Mouse (Mus musculus): Measurements from ENCODE around the gene Gm5724.
A peak's percentile ranks its signal among the peaks of the same experiment; 100 is the strongest.

Gene Gm5724

DNA sequence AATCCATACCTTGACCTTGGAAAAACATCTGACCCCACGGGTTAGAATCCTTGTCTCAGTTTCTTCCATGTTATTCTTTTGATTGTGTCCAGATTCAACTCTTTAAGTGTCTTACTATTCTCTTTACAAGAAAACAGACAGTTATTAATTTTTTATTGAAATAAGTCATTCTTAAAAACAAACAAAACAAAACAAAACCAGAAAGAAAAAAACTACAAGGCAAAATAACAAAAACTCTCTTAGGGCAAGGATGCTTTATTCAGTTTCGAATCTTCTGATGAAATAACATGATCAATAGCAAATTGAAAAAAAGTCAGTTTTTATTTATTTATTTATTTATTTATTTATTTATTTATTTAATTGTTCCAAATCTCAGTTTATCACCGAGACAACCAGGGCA is at the start of gene Gm5724:
Gm5724 (minus strand) TSS at position 101 of the 400 bp plus-strand sequence.
- DNase-seq (ENCODE audit: low read depth, low spot score): no peak

DNA sequence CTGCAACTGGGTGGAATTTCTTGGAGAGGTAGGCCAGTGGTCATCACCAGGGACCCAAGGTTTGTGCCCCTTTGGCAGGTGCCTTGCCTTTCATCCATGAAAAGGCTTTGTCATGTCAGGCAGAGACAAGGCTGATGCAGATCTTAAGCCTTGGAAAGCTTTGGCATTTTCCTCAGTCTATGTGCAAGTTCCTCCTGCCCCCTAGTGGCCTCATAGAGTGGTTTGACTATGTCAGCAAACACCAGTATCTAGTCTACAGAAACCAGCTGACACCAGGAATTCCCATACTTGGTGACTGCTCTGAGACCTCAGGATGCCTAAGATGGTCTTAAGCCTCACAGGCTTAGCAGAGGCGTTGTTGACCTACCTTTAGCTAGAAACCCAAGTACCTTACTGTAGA is 24.2 kb upstream of the Gm5724 start:
- peak; percentile 84 for DNase-seq (ENCODE audit: low read depth, low spot score)

DNA sequence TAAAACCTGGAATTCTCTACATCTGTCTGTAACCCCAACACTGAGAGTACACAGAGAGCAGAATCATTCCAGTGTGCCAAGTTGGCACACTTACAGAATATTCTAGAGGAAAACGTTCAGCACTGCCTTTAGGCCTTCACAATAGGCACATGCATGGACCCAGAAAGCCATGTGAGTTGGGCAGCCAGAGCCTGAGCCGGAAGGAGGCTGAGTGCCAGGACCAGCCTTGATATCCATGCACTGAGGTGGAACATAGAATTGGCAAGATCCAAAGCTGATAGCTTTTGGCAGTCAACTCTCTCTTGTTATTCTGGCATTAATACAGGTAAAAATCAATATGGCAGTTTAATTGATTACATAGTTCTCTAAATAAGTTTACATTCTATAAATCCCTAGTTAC is 866 bp upstream of the Gm5724 start:
- no peak for DNase-seq (ENCODE audit: low read depth, low spot score)

DNA sequence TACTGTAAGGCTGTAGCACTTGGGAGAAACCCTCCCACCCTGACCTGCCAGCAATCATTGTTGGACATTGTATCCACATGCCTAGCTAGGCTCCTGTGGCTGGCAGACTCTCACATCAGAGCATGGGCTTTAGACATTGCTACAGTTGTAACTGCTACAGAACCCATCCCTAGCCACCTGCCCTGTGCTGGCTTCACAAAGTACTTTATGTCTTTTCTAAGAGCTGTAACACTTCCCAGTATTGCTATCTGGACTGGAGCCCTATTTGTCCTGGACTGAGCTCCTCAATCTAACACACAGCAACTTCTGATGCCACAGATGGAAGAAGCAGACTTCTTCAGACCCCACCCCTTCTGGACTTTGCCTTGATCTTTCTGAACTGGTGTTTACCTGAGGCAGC is 82.4 kb downstream of the Gm5724 start:
- DNase-seq (ENCODE audit: low read depth, low spot score): no peak

DNA sequence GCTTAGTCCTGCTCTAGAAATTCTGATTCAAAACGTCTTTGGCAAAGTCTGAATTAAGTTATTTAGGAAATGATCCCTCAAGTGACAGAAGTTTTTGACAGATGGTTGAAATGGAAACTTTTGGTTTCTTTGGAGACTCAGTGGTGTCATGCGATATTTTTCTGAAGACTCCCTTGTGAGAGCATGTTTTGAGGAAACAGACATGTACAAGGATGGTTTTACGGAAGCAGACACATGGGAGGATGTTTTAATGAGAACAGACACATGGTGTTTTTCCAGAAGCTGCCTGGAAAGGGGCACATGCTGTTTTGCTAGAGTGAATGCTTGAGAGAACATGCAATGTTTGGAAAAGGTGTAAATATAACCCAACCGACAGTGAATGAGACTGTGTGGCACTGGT is 86.6 kb downstream of the Gm5724 start:
- DNase-seq (ENCODE audit: low read depth, low spot score): no peak
